8 mouse cellular contexts compared by ENCODE assay signal in the genomic region with DNA sequence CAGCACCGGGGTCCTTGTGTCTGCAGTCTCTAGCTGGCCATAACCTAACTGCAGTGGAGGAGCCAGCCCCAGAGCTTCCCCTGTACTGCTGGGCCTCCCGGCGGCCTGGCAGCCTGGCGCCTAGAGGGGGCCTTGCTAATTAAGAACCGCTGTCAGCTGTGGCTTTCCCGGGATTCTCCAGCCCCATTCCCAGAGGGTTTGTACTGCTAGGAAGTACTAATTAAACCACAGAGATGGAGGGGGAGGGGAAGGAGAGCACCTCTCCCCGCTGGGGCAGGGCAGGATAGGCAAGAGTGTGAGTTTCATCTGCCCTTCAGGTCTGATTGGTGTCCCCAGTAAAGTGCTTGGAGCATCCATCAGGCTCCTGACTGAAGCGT. TPM values are rescaled to one million over a fixed set of nuclear protein-coding genes. Genes with fewer than 3 reads are reported as not detected.
DNase-seq lines count a peak whose midpoint lies in the region; ATAC-seq and TF ChIP-seq lines count a peak whose summit lies in the region.

No protein-coding gene starts in this region.

- peak overlapping the region; percentile 42 for H3K4me3 ChIP-seq in gastrocnemius, adult 2 months
- no peak overlapping the region for H3K4me3 ChIP-seq in C2C12 (ENCODE audit: insufficient read depth, poor library complexity, severe bottlenecking)
- no peak overlapping the region for H3K4me3 ChIP-seq in forebrain, embryonic 14.5 days (ENCODE audit: low read depth, low read length)
- no peak overlapping the region for H3K4me3 ChIP-seq in liver, postnatal 0 days (ENCODE audit: low read depth, low read length)

- no peaks in the 10 kb centered on the region for H3K27me3 ChIP-seq in C2C12 (ENCODE audit: control insufficient read depth, insufficient read depth, insufficient read length)
- H3K27me3 ChIP-seq in forebrain, embryonic 14.5 days (replicated peaks; ENCODE audit: control insufficient read depth, insufficient read depth, low read length) = no peaks in the 10 kb centered on the region
- H3K27me3 ChIP-seq in liver, postnatal 0 days (ENCODE audit: insufficient read depth, low read length) = no peaks in the 10 kb centered on the region

- peak overlapping the region; percentile 32; the same call in 1 of the 2 replicates for H3K9ac ChIP-seq in forebrain, embryonic 14.5 days (ENCODE audit: low read length)
- H3K9ac ChIP-seq in liver, postnatal 0 days (replicated peaks) = peak overlapping the region; percentile 8; the same call in 1 of the 2 replicates

- peaks cover 26% of the 10 kb centered on the region for H3K79me2 ChIP-seq in C2C12 (ENCODE audit: control insufficient read depth, insufficient read depth)

- WGBS in forebrain, embryonic 14.5 days = 4% methylated on average over 8 of the region's 8 CpGs
- 49% methylated on average over 8 of the region's 8 CpGs for WGBS in liver, postnatal 0 days (ENCODE audit: insufficient replicate concordance)

- H3K9me3 ChIP-seq in forebrain, embryonic 14.5 days (replicated peaks; ENCODE audit: control insufficient read depth, low read length) = no peaks in the 10 kb centered on the region
- no peaks in the 10 kb centered on the region for H3K9me3 ChIP-seq in liver, postnatal 0 days (ENCODE audit: low read length)

- peak overlapping the region; percentile 71 for H3K27ac ChIP-seq in gastrocnemius, adult 2 months
- H3K27ac ChIP-seq in forebrain, embryonic 14.5 days (ENCODE audit: low read depth, low read length) = peak overlapping the region; percentile 86
- H3K27ac ChIP-seq in liver, postnatal 0 days (ENCODE audit: low read depth) = peak overlapping the region; percentile 69

- H3K4me2 ChIP-seq in forebrain, embryonic 14.5 days (ENCODE audit: low read length) = peak overlapping the region; percentile 14; the same call in 1 of the 2 replicates
- no peak overlapping the region for H3K4me2 ChIP-seq in liver, postnatal 0 days (ENCODE audit: low read depth, low read length)

- no peak for TF ChIP-seq EP300 in liver, postnatal 0 days (IDR thresholded peaks at IDR 0.05; ENCODE audit: low read depth)

- peak; percentile 27 for ATAC-seq in forebrain, embryonic 14.5 days
- no peak for ATAC-seq in liver, postnatal 0 days

- TF ChIP-seq CTCF in gastrocnemius, adult 2 months (IDR thresholded peaks at IDR 0.05) = no peak
- TF ChIP-seq CTCF in C2C12 (IDR thresholded peaks at IDR 0.05; ENCODE audit: control insufficient read depth, insufficient read depth, insufficient read length) = no peak
- no peak for TF ChIP-seq CTCF in liver, postnatal 0 days (IDR thresholded peaks at IDR 0.05; ENCODE audit: low read depth)

- H3K36me3 ChIP-seq in C2C12 (ENCODE audit: control insufficient read depth, insufficient read depth) = peaks cover 16% of the 10 kb centered on the region
- peaks cover 39% of the 10 kb centered on the region for H3K36me3 ChIP-seq in forebrain, embryonic 14.5 days (ENCODE audit: control insufficient read depth, insufficient read depth, low read length)
- H3K36me3 ChIP-seq in liver, postnatal 0 days (replicated peaks; ENCODE audit: insufficient read depth, low read length) = peaks cover 74% of the 10 kb centered on the region

- peaks cover 84% of the 10 kb centered on the region for H3K4me1 ChIP-seq in forebrain, embryonic 14.5 days (ENCODE audit: control insufficient read depth, insufficient read depth, low read length)
- peaks cover 16% of the 10 kb centered on the region for H3K4me1 ChIP-seq in liver, postnatal 0 days (ENCODE audit: insufficient read depth)

- peak overlapping the region; percentile 46 for H3ac ChIP-seq in C2C12 (ENCODE audit: control insufficient read depth, insufficient read length, low read depth)

- no peak for DNase-seq in gastrocnemius, adult 2 months
- DNase-seq in gastrocnemius, postnatal 4 days (ENCODE audit: low spot score in 2 of 2) = no peak
- peak; percentile 86 for DNase-seq in forebrain, embryonic 14.5 days (ENCODE audit: low spot score)
- no peak for DNase-seq in liver, postnatal 0 days
- no peak for DNase-seq in right cerebral cortex, postnatal 36 days (ENCODE audit: low spot score in 2 of 2)
- DNase-seq in right cerebral cortex, postnatal 14 days = no peak
- DNase-seq in urinary bladder, adult 2 months (ENCODE audit: low spot score) = no peak

- intact Hi-C loops in gastrocnemius, adult 2 months (cut with DNase I) = no loop called here

- H3K79me3 ChIP-seq in C2C12 (ENCODE audit: low read depth) = no peaks in the 10 kb centered on the region

TF ChIP-seq in C2C12, 6 proteins besides CTCF, POLR2A, EP300 and RAD21:
- peak; percentile 32 for TF ChIP-seq MYOD1 (IDR thresholded peaks at IDR 0.05; ENCODE audit: control insufficient read depth, insufficient read length, low read depth)
- TF ChIP-seq USF1 (IDR thresholded peaks at IDR 0.05; ENCODE audit: low read depth) = no peak

RNA-seq across cellular contexts. Expression of a gene that starts 25.8 kb away (rescaled TPM):
- under 1 TPM; 0.36 to 0.67 TPM for total RNA-seq in gastrocnemius, adult 2 months (2021)
- total RNA-seq in gastrocnemius, postnatal 4 days (2021) = 10 to 100 TPM; 22.5 to 26.3 TPM
- 69.8 TPM for polyA plus RNA-seq in C2C12 (2012; fragmentation: generic; extraction: Trizol)
- 33.4 and 44.1 TPM in 2 replicates for polyA plus RNA-seq in forebrain, embryonic 14.5 days (2014; fragmentation: Nextera tagmentation; extraction: Ambion mirVana)
- polyA plus RNA-seq in liver, postnatal 0 days (2015; fragmentation: Nextera tagmentation; extraction: Ambion mirVana) = 18.6 and 20.3 TPM in 2 replicates
- 4.0 and 6.4 TPM in 2 replicates for polyA plus RNA-seq in urinary bladder, adult 2 months (2012; rRNA removed)
